Mouse (Mus musculus): Measurements from ENCODE around the gene Vill.

Vill gene

GRCm38 (mm10) chr9:119080040-119080675, 27.6 kb downstream of the Vill start:
- in situ Hi-C loops (cut with MboI, MseI): no loop called here

DNA sequence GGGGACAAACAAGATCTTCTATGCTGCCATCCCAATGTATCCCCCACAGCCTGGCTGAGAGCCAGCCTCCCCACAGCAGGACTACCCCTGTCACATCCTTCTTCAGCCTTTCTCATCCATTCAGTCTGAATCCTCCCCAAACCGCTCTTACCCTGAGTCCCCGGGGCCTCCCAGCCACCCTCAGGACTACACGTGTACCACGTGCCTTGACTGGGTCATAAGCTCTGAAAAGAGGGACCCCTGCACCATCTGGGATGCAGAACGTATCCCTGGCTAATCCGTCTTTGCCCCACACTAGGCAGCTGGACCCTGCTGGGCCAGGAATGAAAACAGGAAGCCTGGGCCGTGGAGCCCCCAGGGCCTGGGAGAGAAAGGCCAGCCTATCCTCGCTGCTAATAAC, 29.5 kb downstream of the Vill start:
- in situ Hi-C loops (cut with MboI, MseI): no loop called here

DNA sequence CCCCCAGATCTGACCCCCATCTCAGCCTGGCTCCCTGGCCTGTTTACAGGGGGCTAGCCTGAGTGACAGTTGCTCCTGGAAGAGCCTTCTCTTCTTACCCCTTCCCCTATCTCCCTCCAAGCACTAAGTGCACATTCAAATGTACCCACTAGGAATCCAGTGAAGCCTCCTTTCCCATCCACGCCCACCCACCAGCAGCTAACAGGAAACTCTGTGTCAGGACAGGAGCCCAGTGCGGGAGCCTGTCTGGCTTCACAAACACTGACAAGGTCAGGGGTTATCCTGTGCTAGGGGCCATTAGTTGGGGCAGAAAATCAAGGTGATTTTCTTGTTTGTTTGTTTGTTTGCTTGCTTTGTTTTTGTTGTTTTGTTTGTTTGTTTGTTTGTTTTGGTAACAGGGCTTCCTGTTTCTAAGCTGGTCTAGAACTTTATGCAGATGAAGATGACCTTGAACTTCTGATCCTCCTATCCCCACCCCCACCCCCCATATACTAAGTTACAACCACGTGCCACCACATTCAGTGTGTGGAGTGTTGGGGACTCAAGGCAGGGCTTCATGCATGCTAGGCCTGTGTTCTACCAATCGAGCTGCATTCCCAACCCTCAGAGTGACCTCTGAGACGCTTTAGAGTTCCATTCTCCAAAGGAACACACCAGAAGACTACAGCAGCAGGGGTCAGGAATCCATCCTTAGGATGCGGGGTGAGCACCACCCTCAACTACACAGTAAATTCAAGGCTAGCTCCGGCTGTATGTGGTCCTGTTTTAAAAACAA, 30.3 kb downstream of the Vill start:
- in situ Hi-C loops (cut with MboI, MseI): no loop called here

DNA sequence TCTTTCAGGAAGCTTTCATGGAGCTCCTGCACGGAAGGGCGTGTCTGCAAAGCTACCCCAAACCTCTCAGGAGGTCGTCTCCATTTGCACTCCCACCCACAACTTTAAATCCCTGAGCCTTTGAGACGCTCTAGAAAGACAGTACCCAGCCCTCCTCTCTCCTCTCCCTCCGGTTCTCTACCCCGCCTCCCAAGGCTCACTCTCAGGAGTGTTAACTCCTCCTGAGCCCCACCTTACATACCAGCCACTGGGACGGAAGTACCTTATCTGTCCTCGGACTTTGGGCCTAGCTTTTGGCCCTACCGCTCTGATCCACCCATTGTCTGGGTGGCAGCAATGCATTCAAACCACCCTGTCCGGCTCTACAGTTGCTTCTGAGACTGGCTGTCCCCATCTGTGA, 31.4 kb downstream of the Vill start:
- in situ Hi-C loops (cut with MboI, MseI): no loop called here

DNA sequence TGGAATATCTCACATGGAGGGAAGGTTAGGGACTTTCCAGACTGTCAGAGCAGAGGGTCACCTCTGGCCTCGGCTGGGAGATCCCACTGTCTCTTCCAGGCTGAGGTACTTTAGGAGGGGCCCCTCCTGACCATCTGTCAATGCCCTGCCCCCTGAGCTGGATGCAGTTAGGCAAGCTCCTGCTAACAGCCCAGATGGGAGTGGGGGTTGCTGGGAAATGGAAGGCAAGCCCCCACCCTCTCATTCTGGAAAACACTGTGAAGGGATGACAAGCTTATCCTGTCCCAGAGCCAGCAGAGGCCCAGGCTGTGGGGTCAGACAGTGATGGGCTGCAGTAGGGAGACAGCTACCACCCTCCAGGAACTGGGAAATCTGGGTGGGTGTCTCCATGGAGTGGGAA, 33.9 kb downstream of the Vill start:
- in situ Hi-C loops (cut with MboI, MseI): no loop called here

DNA sequence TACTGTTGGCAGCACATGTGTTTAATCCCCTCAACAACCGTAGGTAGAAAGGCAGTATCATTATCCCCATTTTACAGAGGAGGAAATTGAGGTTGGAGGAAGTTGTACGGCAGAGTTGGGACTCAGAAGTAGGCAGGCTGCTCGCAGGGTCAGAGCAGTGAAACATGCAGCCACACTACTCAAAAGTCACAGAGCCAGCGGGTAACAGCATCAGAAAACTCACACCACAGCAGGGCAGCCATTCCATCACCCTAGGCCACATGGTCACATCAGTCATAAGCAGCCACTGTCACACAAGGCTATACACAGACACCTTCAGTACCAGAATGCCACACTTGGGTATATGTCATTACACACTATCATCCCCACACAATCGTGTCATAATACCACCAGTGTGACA, 34.7 kb downstream of the Vill start:
- in situ Hi-C loops (cut with MboI, MseI): no loop called here

DNA sequence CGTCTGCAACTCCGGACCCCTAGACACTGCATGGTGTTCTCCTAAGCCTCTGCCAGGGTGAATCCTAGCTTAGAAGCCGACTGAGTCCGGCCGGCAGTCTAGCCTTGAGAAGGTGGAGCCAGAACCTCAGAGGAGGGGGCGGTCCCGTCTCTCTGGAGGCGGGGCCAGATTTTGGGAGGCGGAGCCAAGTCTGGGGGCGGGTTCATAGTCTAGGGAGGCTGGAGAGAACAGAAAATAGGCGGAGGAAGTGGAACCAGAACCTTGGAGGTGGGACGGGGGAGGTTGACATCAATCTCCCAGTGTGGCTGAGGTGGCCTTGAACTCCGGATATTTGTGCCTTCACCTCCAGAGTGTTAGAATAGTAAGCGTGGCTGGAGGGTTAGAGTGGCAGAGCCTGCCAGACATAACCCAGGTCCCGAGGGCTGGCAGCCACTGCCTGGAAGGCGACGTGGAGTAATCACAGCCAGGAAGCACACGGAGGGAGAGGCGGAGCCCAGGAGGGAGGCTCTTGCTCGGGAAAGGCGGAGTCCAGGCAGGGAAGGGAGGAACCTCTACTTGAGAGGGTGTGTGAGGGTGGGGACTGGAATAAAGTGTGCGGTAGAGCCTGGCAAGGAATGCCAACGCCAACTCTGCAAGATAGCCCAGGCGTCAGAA, 35.7 kb downstream of the Vill start:
- in situ Hi-C loops (cut with MboI, MseI): no loop called here

- in situ Hi-C loops (cut with MboI, MseI): no loop called here
Observed at GRCm38 (mm10) chr9:119089437-119089836, 36.9 kb downstream of the Vill start.

GRCm38 (mm10) chr9:119090462-119090861, 37.9 kb downstream of the Vill start:
- in situ Hi-C loops (cut with MboI, MseI): loop anchor here (10.0 kb wide), 1 partner anchor 1054 kb away; the partner anchor contains the start of gene Mobp

DNA sequence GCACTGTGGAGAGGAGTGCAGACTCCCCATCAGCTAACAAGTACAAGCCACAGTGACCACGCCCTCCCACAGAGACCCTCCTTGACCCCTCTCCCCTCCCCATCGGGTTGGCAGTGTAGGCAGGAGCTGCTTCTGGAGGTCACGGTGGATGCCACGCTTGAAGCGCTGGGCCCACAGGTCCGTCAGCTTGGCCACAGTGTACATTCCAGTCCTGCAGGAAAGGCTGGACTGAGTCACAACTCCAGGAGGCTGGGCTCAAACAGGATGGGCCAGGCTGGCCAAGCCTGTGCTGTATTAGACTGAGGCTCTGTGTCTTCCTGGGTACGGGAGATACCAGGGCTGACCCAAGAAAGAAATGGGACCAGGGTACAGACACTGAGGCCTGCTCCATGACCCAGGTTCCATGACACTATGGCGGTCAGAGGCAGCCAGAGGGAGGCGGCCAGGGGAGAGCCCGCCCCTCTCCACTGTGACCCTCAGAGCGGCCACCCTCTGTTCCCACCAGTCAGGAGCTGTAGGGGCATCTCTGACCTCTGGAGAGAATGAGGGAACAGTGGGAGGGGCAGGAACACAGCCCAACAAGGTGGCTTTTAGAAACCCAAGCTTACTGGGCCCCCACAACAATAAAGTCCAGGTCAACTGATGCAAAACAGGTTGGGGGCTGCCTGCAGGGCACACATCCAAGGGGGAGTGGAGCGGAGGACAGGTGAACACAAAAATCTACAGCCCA, 39.2 kb downstream of the Vill start:
- in situ Hi-C loops (cut with MboI, MseI): loop anchor here (10.0 kb wide), 1 partner anchor 1053 kb away; the partner anchor contains the start of gene Mobp

DNA sequence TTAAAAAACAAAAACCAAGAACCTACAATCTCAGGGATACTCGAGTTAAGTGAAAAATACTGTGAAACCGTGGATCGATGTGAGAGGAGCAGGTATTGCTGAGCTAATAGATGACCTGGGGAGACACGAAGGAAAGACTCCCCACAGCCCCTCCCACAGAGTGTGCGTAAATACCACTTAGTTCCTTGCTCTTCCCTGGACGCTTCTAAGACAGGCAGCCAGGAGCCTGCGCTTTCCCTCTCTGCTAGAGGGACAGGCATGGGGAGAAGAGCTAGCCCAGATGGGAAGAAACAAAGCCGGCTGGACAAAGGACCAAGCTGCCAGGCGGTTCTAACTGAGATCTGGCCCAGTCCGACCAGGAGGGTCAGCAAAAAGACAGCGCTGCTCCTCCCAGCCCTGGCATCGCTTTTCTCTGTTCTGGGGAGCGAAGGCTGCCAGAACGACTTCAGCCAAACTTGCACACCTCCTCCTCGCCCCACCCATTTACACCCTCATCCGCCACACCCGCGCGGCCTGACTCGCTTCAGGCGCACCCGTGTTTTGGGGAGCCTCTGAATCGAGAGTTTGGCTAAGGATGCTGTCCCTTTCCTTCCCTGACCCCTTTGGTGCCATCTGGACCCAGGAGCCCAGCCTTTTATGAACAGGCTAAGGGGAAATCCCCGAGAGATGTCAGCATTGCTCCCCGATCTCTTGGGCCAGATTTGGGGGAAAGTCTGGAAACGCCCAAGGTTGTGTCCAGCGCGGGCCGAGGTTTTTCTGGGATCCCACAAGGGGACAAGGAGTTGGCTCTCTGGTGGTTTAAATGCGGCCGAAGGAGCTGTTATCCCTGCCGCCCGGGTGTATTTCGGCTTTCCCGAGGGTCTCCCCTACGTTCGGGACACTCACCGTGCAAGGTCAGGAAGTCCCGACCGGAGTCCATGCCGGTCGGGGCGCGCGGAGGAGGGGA, 40.2 kb downstream of the Vill start:
- in situ Hi-C loops (cut with MboI, MseI): loop anchor here (10.0 kb wide), 1 partner anchor 1052 kb away; the partner anchor contains the start of gene Mobp

- in situ Hi-C loops (cut with MboI, MseI): loop anchor here (10.0 kb wide), 1 partner anchor 1051 kb away; the partner anchor contains the start of gene Mobp
Observed at GRCm38 (mm10) chr9:119093419-119094295, 41.1 kb downstream of the Vill start, which contains the start of gene Plcd1. TSS of gene Plcd1 (minus strand) at chr9:119093502.

DNA sequence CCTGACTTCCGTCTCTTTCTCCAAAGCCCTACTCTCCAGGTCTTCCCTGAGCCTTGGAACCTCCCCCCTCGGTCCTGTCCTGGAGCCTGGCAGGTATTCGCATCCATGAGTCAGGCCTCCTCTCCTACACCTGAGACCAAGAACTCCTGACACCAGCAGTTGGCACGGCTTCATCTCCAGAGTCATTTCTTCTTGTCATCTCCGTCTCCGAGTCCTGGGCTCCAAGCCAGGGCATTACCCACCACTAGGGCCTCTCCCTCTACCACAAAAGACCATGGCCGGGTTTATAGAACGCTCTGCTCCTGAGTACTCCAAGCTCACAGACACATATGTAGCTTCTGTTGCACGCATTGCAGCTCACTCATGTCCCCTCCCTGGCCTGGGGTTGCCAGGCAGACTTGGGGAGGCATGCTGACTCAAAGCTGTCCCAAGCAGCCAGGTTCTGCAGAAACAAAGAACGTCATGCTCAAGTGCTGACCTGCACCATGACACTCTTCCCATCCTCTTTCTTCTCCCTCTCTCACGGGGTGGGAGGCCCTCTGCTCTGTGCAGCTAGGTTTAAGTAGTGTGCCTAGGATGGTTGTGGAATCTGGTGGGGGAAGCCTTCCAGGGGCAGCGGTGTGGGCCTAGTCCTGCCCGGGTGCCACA, 42.0 kb downstream of the Vill start:
- in situ Hi-C loops (cut with MboI, MseI): loop anchor here (10.0 kb wide), 1 partner anchor 1050 kb away; the partner anchor contains the start of gene Mobp

- in situ Hi-C loops (cut with MboI, MseI): no loop called here
Observed at GRCm38 (mm10) chr9:119100177-119100898, 47.8 kb downstream of the Vill start.

DNA sequence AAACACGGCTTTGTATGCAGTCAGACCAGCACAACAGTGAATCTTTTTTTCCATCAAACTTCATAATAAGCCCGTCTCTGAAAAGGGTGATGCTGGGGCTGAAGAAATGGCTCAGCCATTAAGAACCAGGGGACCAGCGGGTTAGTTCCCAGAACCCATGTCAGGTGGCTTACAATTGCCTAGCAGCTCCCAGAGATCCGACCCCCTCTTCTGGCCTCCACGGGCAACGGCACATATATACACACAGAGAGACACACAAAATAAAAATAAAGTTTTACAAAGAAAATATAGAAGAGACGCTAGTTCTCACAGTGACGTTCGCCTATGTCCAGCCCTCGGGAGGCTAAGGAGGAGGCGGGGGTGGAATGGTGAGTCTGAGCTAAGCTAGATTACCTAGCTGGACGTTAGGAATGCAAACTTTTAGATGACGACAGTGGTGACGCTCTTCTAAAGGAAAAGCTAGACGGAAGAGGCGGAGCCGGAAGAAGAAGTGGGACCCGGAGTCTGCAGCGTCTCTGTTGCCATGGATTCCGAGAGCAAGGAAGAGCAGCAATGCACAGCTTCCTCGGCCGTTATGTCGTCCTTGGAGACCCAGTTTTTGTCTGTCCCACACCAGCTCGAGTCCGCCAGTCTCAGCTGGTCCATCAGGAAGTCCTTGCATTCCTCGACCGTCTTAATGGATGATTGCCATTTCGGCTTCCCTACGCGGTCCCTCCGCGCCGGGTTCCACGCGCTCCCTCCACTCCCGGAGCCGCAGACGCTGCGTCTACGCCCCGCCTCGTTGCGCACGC, 49.6 kb downstream of the Vill start, which contains the start of gene Dlec1:
TSS of gene Dlec1 (plus strand) at position 487 of the 791 bp plus-strand sequence.
- in situ Hi-C loops (cut with MboI, MseI): no loop called here

- in situ Hi-C loops (cut with MboI, MseI): no loop called here
Observed at GRCm38 (mm10) chr9:119102783-119103113, 50.2 kb downstream of the Vill start.

- in situ Hi-C loops (cut with MboI, MseI): no loop called here
Observed at GRCm38 (mm10) chr9:119107566-119107965, 55.0 kb downstream of the Vill start.
